Mouse (Mus musculus) mesoderm, embryonic 11.5 days (tissue): ENCODE data around the gene Bdh2.

Source experiments
- DNase-seq: peaks from one replicate; pipeline ENCODE4 v3.0.0-alpha.2; 2012; ENCODE audit warnings: low read depth, low spot score

Bdh2 gene

DNA sequence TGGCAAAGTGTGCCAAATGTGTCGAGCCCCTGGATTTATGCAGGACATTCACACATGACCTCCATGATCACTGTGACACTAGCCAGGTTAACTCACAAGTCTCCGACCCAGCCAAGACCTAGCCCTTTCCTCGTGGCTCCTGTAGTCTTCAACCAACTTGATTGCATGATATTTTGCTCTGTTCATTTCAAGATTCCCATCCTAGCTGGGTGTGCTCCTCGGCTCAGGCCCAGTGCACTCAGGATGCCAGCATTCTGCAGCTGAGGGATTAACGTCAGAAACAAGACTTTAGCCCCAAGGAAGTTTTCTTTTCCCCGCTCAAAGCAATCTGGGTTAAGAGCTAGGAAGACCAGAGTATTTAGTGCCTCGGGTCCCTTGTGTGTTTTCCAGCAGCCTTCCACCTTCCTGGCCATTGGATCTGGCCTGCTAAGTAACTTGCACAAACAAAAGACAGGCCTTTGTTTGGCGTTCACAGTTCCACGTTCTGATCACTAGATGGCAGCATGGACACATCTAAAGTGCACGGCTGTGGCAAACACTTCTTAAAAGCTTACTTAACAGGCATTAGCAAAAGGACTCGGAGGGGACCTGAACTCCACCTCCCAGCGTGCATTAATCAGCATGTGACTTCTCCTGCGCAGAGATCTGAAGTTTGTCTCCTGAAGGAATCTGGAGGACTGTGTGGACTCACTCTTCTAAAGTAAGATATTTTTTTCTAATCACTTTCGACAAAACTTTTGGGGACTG is at the start of gene Bdh2:
Gene Bdh2 (plus strand): TSS at position 553 of the 747 bp plus-strand sequence.
- peak; percentile 93 for DNase-seq

DNA sequence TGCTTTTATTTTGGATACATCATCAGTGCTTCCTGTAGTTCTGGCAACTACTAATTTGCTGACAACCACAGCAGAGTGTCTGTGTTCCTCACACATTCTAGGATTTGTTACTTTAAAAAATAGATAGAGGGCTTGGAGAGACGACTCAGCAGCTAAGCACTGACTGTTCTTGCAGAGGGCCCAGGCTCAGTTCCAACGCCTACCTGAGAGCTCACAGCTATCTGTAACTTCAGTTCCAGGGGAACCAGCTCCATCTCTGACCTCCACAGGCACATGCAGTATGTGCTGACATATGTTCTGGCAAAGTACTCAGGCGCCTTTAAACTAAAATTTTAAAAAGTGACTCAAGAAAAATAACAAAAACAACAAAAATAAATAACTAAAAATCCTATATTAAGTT is 49.0 kb upstream of the Bdh2 start:
- DNase-seq, result no peak

GRCm38 (mm10) chr3:135232462-135232861 is 48.6 kb upstream of the Bdh2 start:
- no peak for DNase-seq

GRCm38 (mm10) chr3:135245733-135246132 is 35.3 kb upstream of the Bdh2 start:
- DNase-seq, result peak; percentile 28

- no peak for DNase-seq
Measured at GRCm38 (mm10) chr3:135246828-135247227, 34.2 kb upstream of the Bdh2 start.

DNA sequence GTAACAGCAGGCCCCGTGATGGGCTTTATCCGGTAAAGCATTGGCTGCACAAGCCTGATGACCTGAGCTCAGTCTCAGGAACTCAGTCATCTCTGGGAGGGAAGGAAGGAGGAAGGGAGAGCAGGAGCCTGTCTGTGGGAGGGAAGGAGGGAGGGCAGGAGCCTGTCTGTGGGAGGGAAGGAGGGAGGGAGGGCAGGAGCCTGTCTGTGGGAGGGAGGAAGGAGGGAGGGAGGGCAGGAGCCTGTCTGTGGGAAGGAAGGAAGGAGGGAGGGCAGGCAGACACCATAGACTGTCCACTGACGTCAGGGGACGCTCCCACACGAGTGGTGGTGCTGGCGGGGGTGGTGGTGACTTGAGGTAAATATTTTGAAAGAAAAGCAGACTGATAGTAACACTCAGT is 31.9 kb upstream of the Bdh2 start:
- peak; percentile 6 for DNase-seq

DNA sequence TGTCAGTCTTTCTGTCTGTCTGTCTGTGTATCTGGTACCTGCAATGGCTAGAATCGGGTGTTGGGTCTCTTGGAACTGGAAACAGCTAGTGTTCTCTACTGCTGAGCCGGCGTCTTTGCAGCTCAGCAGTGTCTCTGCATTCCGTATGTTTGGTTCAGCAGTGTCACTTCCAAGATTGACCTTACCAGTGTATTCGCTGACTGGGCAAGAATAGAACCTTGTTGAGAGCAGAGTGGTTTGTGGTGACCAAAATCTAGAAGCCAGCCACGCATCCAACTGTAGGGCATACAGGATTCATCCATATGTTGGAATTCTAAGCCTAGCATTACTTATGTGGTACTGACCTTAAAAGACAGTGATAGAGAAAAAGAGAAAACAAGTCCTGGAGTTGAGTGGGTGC is 29.2 kb upstream of the Bdh2 start:
- no peak for DNase-seq

DNA sequence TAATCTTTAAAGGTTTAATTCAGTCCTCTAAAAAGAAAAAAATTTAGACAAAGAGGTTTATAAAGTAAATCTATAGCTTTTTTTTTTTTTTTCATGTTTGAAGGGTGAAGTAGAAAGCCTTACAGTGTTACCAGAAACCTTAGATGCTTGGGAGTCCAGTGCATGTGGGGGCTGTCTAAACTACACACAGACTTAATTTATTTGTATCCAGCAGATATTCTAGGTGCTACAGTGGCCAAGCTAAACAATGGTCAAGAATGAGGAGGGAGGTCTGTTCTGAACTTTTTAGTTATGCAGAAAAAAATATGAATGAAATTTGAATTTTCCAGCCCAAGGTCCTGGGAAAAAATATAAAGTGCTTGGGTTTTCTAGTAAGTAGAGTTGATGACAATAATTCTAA is 26.2 kb upstream of the Bdh2 start:
- DNase-seq, result no peak

DNA sequence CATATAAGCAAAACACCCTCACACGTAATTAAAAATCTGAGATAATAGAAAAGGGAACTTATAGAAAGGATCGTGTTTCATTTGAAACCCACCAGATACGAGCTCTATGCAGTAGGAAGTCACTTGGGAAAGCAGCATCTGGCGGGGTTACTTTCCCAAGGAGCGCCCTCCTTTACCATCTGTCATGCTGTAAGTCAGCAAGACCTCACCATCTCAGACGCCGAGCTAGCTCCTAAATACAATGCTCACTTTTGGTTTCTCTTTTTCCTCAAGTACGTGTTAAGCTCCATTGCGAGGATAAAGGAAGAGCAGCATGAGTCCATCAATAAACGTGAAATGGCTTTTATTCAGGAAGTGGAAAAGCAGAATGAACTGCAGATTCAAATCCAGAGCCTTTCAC is 22.1 kb upstream of the Bdh2 start:
- DNase-seq, result no peak

DNA sequence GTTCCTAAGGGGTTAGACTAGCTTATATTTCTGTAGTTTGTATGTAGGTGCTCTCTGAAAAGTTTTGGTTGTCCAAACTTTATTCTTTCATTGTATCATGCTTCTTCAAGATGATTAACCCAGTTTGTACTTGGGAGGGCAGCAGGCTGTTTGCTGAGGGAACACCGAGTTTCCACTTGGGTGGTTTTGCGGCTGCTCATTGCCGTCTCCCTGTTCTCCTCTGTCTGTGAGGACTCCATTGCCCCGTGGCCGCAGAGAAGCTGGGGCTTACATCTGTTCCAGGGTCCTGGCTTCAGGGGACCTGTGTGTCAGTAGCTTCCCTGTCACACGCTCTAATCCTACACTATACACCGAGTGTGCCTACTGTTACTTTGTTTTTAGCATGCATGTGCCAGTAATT is 20.8 kb upstream of the Bdh2 start:
- DNase-seq, result no peak

DNA sequence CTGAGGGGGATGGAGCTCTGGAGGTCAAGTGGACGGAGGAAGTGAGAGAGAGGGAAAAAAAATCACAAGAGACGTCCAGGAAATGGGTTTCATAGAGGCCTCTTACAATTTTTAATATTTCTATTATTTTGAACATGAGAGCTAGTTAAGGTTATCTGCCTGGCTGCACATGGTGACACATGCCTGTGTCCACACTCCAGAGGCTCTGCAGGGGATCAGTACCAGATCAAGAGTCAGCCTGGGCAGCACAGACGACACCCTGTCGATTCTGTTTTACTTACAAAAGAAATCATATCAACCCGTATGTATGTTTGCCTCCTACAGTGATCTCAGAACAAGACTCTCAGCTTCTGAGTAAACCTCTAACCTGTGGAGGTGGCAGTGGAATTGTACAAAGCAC is 12.4 kb upstream of the Bdh2 start:
- no peak for DNase-seq

- DNase-seq, result no peak
Measured at GRCm38 (mm10) chr3:135269391-135269990, 11.5 kb upstream of the Bdh2 start.

GRCm38 (mm10) chr3:135272627-135273026 is 8.4 kb upstream of the Bdh2 start:
- DNase-seq, result no peak

- no peak for DNase-seq
Measured at GRCm38 (mm10) chr3:135273047-135273446, 8.0 kb upstream of the Bdh2 start.

GRCm38 (mm10) chr3:135280160-135280559 is 861 bp upstream of the Bdh2 start:
- no peak for DNase-seq

GRCm38 (mm10) chr3:135281701-135282100 is 680 bp downstream of the Bdh2 start:
- DNase-seq, result no peak

- no peak for DNase-seq
Measured at GRCm38 (mm10) chr3:135285256-135285655, 4.2 kb downstream of the Bdh2 start.

- DNase-seq, result no peak
Measured at GRCm38 (mm10) chr3:135285807-135286206, 4.8 kb downstream of the Bdh2 start.

DNA sequence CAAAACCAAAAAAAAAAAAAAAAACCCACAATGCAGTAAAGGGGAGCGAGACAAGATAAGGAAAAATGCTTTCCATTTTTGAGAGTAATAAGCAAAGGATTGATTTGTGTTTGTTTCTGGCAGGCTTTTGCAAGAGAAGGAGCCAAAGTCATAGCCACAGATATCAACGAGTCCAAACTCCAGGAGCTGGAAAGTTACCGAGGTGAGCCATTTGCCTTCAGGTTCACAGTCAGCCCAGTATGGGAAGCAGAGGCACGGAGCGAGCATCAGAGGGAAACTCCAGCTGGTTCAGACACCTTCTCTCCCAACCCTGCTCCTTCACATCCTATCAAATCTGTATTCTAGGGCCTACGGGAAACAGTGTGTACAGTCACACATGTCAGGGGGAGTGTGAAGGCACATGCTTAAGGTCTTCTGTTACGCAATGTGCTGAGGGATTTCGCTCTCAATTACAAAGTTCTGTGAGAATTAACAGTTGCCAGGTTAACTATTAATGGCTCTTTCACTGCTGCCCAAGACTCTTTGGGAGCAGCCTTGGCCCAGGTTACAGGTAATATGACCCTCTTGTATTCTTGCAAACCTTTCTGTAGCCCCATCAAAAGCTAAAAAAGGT is 7.2 kb downstream of the Bdh2 start:
- DNase-seq, result no peak

- no peak for DNase-seq
Measured at GRCm38 (mm10) chr3:135289148-135289547, 8.1 kb downstream of the Bdh2 start.

DNA sequence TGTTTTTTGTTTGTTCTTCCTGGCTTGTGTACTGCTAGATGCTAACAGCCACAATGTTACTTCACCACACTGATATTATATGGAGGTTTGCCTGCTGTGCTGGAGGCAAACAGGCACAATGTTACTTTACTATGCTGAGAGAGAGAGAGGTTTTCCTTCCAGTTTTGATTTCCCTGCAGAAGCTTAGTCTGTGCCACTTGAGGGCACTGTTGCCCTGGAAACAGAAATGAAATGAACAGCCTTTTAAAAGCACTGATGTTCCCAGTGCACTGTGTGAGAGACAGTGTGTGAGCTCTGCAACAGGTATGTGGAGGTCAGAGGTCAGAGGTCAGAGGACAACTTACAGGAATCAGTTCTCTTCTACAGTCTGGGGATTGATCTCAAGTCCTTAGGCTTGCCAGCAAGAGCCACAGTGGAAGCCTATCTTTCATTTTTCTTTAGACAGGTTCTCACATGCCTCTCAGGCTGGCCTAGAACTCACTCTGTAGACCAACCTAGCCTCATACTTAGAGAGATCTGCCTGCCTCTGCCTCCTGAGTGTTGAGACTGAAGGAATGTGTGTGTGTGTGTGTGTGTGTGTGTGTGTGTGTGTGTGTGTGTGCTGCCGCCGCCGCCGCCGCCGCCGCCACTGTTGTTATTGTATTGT is 9.4 kb downstream of the Bdh2 start:
- peak; percentile 79 for DNase-seq

GRCm38 (mm10) chr3:135293703-135294102 is 12.7 kb downstream of the Bdh2 start:
- no peak for DNase-seq

GRCm38 (mm10) chr3:135295559-135295958 is 14.5 kb downstream of the Bdh2 start:
- no peak for DNase-seq
